Mouse (Mus musculus): ENCODE results near the gene Angptl8. TPM values are rescaled to one million over a fixed set of nuclear protein-coding genes. Genes with fewer than 3 reads are reported as not detected.
"Not testable (repeated sequence)": the region's sequence is repeated elsewhere in the genome, so short reads cannot be mapped to it uniquely, and the experiment has no call there.

Gene Angptl8
- total RNA-seq, 2 experiments from 2014 or later = not detected

DNA sequence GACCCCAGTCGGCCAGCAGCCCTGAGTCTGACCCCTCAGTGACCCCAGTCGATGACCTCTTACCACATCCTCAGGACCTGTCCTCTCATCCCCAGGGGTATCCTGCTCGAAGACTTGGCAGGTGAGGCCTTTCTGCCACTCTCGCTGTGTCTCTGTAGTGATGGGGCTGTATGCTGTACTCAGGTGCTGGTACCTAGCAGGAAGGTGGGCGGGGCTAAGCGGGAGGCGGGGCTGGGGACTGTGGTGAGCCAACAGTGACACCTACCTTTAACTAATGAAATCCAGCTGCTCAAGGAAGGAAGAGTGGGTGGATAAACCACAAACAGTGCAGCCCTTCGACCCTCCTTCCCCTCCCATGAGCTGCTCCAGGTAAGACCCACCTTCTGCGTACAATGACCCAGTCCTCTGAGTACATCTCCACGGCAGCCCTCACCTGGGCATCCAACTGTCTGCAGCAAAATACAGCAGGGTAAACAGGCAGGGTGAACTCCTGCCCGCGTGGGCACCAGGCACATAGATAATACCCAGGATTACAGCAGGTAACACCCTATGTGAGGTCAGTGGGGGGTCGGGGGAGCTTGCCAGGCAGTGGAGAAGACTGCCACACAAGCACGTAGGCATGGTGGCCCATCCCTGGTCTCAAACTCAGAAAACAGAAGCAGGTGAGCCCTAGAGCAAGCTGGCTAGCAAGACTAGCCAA lies 10.2 kb downstream of the Angptl8 start:
- ATAC-seq (replicated peaks; ENCODE audit: low FRiP score, low TSS enrichment, poor library complexity, severe bottlenecking) = no peak

DNA sequence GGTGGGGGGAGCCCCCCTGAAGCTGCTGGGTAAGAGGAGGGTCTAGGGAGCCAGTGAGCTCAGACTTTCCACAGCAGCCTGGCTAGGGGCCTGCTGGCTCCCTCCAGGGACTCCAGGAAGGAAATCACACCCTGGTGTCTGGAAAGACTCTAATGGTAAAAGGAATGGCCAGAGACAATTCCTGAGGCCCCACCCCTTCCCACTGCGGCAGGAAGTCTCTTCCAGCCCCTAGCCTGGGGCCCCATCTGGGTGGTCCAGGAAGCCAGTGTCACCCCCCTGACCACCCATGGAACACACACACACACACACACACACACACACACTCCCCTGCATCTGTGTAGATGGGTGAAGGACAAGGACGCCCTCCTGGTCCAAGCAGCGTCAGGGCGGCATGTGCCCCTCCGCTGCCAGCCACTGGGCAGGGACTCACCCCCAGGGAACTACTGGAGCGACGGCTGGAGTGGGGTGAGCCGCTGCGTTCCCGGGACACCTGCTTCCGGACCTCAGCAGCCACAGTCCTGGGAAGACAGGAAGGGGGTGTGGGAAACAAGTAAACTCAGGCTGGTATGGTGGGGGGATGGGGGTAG lies 11.5 kb downstream of the Angptl8 start:
- no peak for ATAC-seq (replicated peaks; ENCODE audit: low FRiP score, low TSS enrichment, poor library complexity, severe bottlenecking)

DNA sequence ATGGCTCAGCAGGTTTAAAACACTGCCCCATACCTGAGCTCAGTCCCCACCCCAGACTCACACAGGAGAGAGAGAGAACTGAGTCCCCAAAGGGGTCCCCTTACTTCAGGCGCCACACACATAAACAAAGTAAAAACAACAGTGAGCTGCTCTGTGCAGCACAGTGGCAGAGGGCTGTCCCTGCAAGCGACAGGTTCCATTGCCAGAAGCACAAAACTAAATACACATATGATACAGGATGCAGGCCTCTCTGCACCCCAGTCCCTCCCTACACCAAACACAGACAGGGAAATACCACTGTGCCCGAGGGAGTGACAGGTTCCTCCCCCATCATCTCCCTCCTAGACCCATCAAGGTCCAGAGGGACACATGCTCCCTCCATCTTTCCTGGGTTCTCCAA lies 12.1 kb downstream of the Angptl8 start:
- no peak for ATAC-seq (replicated peaks; ENCODE audit: low FRiP score, low TSS enrichment, poor library complexity, severe bottlenecking)

DNA sequence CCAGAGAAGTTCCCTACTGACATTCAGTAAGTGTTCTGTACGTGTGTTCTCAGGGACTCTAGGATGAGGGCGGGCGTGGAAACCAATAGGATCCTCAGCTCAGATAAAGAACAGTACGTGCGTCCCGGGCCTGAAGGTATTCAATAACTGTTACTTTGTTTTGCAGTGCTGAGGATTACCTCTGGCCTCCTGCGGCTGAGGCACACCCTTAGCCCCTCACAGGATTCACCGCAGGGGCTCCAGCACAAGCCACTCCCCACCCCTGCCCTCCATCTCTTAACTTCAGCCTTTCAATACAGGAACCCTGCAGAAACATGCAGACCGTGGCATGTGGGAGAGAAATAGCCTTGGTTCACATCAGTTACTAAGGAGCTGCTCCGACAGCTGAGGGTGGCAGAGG lies 12.6 kb downstream of the Angptl8 start:
- ATAC-seq (replicated peaks; ENCODE audit: low FRiP score, low TSS enrichment, poor library complexity, severe bottlenecking) = no peak

DNA sequence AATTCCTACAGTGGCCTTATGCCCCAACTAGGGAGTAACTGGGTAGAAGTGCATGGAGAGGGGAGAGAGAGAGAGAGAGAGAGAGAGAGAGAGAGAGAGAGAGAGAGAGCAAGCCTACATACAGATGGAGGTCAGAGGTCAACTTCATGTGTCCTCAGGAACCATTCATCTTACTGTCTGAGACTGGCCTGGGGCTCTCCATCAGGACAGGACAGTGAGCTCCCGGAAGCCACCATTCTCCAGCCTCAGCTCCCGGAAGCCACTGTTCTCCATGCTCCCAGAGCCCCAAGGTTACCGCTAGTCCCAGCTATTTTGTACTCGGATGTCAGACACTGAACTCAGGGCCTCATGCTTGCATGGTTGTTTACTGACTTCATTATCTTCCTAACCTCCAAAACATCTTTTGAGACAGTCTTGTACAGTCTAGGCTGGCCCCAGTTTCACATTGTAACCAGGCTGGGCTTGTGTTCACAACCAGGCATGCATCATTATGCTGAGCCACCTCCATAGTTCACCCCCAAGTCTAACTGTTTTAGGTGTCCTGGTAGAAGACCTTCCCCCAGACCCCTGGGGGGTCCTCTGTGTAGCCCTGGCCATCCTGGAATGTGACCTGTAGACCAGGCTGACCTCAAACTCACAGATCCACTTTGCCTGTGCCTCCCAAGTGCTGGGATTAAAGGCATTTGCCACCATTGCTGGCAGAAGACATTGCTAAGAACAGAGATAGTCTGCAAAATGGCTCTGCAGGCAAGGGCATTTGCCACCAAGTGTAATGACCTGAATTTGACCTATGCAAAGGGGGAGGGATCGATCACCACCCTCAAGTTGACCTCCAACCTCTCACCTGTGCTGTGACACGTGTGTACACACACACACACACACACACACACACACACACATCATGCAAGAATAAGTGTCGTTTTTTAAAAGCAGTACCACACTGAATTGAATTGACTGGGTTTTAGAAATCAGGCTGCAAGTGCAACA lies 14.7 kb downstream of the Angptl8 start:
- no peak for ATAC-seq (replicated peaks; ENCODE audit: low FRiP score, low TSS enrichment, poor library complexity, severe bottlenecking)

DNA sequence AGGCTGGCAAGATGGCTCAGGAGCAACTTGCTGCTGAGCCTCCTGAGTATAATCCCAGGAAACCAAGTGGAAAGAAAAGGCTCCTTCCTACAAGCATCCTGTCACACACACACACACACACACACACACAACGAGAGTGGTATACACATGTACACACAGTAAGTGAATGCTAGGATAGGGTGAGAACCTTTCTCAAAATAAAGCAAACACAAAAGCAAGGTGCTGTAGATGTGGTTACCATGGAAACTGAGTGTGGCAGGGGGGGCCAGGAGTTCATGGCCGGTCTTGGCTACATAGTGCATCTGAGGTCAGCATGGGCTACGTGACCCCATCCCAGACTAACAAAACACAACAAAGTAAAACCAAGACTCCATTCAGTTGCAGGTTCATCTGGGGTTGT lies 15.8 kb downstream of the Angptl8 start:
- ATAC-seq (replicated peaks; ENCODE audit: low FRiP score, low TSS enrichment, poor library complexity, severe bottlenecking) = no peak

DNA sequence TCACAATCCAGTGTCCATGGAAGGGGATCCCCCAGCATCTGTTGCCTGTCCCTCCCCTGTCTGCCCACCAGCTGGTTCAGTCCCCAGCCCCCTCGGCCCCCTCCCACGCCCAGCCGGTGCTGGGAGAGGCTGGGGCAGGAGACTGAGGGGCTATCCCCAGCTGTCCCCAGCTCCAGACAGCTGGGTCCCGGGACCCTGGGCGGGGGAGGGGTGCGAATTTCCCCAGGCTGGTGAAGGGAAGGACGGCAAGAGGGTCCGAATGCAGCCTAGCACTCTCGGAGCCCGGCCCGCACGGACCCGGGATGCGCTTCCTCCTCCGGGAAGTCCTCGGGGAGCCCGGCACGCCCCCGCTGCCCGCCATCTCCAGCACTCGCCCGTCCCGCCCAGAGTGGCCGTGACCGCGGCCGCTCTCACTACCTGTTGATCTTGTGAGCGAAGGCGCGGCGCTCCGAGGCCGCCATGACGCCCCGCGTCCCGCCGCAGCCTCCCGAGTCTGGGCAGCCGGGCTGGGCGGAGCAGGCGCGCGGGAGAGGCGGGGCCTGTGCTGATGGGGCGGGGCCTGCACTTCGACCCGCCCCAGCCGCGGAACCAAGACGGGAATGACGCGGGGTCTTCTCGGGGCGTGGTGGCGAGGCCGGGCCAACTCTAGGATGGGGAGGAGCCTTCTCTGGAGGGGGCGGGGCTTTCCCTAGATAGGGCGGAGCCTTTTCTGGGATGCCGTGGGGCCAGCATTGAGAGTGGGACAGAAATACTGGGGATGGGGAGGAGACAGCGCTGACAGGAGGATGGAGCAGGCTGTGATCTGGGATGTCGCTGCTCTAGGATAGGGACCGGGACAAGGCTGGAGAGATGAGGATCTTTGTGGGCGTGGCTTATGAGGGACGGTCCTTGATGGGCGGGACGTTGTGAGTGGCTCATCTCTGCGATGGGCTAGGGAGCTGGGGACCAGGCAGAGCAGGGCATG lies 17.1 kb downstream of the Angptl8 start, which contains the start of gene Dock6:
Dock6 (minus strand) TSS at position 508 of the 964 bp plus-strand sequence.
- peak; percentile 96 for ATAC-seq (replicated peaks; ENCODE audit: low FRiP score, low TSS enrichment, poor library complexity, severe bottlenecking)

DNA sequence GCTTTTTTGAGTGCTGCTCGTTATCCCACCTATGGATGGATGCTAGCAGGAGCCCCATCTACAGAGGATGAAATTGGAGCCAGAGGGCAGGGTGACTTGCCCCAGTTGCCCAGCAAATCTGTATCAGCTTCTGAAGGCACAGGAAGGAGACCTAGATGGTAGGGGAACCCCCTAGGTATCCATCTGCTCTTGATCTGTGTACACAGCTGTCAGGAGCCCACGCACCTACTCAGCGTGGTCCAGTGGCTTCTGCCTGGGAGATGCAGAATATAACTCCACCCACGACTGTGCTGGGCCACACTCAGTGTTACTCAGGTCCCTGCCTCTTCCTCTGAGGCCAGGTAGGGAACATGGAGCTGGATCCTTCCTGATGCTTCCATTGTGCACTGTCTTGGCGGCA lies 18.7 kb downstream of the Angptl8 start:
- no peak for ATAC-seq (replicated peaks; ENCODE audit: low FRiP score, low TSS enrichment, poor library complexity, severe bottlenecking)

DNA sequence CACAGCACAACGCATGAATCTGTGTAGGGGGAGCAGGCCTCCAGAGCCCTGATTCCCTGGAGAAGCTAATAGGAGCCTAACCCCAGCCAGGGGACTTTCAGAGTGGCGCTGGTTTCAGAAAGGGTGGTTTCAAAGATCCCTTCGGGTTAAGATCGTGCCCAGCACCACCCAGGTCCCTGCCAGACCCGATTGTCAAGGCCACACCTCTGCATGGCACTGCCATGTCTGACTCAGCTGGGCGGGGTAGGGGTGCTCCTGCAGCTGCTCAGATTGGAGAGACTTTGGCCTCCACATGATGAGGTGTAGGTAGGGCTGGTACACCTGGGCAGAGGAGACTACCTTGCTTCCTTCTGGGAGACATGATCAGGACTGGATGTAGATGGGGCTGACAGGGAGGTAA lies 19.6 kb downstream of the Angptl8 start:
- no peak for ATAC-seq (replicated peaks; ENCODE audit: low FRiP score, low TSS enrichment, poor library complexity, severe bottlenecking)

DNA sequence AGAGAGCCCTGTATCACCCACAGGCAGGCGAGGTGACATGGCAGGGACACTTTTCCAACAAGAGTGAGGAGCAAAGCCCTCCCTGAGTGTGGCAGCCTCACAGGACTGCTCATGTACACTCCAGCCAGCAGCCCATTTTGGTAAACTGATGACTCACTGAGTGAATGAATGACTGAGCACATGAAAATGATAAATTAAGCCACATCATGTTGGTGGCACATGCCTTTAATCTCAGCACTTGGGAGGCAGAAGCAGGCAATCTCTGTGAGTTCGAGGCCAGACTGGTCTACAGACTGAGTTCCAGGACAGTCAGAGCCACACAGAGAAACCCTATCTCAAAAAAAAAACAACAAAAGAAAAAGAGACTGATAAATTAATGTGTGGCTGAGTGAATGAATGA lies 22.2 kb downstream of the Angptl8 start:
- ATAC-seq (replicated peaks; ENCODE audit: low FRiP score, low TSS enrichment, poor library complexity, severe bottlenecking) = no peak

DNA sequence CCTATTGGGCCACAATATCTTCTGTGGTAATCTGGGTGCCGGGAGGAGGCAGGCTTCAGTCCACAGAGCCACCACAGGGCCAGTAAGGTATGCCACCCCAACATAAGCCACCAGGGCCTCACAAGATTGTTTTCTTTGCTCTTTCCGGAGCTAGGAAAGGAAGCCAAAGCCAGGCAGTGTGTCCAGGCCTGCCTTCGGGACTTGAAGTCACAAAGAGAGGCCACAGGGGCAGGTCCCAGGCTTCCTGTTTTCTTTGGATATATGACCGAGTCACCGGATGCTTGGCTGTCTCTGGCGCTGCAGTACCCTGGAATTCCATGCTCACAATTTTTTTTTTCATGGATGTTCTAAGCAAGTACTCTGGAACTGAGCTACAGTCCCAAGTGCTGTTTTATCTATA lies 22.8 kb downstream of the Angptl8 start:
- no peak for ATAC-seq (replicated peaks; ENCODE audit: low FRiP score, low TSS enrichment, poor library complexity, severe bottlenecking)

DNA sequence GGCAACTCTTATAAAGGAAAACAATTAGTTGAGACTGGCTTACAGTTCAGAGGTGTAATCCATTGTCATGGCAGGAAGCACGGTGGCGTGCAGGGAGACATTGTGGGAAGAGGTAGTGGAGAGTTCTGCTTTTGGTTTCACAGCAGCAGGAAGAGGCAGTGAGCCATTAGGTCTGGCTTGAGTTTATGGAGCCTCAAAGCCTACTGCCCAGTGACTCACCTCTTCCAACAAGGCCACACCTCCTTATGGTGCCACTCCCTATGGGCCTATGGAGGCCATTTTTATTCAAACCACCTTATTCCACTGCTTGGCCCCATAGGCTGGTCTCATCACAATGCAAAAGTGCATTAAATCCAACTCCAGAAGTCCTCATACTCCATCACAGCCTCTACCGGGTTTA lies 24.3 kb downstream of the Angptl8 start:
- no peak for ATAC-seq (replicated peaks; ENCODE audit: low FRiP score, low TSS enrichment, poor library complexity, severe bottlenecking)

DNA sequence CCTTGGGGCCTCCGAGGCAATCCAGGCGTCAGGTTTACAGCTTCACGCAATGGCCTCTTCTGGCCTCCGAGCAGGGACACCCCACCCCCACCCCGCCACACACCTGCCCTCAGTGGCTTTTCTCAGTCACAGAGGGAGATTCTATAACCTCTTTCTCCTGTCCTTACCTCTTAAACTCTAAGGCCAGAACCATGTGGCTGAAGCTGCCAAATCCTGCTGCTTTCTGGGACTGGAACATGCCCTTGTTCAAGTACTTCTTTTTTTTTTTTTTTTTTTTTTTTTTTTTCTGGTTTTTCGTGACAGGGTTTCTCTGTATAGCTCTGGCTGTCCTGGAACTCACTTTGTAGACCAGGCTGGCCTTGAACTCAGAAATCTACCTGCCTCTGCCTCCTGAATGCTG lies 25.0 kb downstream of the Angptl8 start:
- ATAC-seq (replicated peaks; ENCODE audit: low FRiP score, low TSS enrichment, poor library complexity, severe bottlenecking) = not testable (repeated sequence)

DNA sequence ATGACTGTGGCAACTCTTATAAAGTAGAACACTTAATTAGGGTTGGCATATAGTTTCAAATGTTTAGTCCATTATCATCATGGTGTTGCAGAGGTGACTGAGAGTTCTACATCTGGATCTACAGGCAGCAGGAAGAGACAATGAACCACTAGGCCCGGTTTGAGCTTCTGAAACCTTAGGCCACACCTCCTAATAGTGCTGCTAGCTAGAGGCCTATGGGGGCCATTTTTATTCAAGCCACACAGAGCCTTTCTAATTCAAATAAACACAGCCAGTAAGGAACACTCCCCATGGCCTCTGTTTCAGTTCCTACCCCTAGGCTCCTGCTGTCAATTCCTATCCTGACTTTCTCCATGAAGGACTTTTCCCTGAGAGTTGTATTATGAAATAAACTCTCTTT lies 26.9 kb downstream of the Angptl8 start:
- no peak for ATAC-seq (replicated peaks; ENCODE audit: low FRiP score, low TSS enrichment, poor library complexity, severe bottlenecking)

DNA sequence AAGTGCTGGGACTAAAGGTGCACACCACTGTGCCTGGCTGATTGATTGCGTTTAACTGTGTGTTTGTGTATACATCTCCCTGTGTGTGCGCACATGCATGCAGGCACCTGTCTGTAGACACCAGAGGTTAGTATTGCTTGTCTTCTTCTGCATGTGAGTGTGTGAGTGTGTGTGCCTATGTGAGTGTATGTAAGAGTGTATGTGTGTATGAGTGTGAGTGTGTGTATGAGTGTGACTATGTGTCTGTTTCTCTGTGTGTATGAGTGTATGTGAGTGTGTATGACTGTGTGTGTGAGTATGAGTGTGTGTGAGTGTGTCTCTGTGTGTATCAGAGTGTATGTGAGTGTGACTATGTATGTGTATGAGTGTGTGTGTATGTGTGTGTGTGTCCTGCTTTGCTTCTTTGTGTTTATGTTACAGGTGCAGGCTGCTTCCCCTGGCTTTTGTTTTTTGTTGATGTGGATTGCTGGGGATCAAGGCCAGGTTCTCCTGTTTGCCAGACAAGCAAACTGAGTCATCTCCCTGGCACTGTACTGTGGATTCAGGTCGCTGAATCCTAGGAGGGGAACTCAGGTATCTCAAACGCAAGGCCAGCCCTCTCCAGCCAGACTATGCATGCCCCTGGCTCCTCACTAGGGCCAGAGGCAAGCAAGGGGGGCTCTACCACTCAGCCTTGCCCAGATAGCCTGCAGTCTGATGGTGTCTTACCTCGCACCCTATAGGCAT lies 30.5 kb downstream of the Angptl8 start:
- ATAC-seq (replicated peaks; ENCODE audit: low FRiP score, low TSS enrichment, poor library complexity, severe bottlenecking) = no peak

DNA sequence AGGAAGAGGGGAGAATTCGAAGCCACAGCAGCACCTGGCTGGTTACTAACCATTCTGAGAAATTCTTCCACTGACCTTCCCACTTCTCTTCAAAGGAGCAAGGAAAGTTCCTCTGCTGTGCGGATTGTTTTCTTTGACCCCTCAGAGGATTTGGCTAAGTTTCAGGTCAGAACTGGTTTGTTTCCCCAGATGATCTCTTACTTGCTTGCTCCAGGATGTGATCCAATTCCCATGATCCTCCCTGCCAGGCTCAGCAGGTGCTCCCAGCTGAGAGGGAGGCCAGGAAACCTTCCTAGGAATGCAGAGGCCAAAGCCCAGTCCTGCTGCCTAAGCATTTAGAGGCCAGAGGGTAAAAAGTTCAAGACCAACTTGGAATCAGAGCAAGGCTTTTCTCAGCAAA lies 31.3 kb downstream of the Angptl8 start:
- ATAC-seq (replicated peaks; ENCODE audit: low FRiP score, low TSS enrichment, poor library complexity, severe bottlenecking) = no peak

DNA sequence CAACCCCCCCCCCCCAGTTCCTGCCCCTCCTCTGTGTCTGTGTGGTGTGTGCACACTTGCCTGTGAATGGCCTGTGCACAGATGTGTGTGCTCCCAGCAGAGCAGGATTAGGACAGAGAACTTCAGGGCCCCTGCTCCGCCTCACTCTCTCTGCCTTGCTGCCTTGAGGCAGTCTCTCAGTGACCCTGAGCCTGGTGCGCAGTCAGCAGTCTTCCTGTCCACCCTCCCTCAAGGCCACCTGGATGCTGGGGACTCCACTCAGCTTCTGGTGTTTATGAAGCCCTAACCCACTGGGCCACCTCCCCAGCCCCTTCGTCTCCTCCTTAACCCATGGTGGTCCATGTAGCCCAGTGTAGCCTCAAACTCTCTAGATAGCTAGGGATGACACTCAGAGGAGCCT lies 32.4 kb downstream of the Angptl8 start:
- ATAC-seq (replicated peaks; ENCODE audit: low FRiP score, low TSS enrichment, poor library complexity, severe bottlenecking) = no peak

DNA sequence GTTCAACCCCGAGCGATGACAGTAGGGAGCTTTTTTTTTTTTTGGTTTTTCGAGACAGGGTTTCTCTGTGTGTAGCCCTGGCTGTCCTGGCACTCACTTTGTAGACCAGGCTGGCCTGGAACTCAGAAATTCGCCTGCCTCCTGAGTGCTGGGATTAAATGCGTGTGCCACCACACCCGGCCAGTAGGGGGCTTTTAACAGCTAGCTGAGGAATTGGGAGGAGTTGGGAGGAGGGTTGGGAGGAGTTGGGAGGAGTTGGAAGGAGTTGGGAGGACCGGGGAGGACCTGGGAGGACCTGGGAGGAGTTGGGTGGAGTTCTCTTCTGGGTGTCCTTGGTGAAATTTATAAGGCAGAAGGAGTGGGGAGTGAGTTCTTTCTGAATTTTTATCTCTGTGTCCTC lies 34.0 kb downstream of the Angptl8 start:
- ATAC-seq (replicated peaks; ENCODE audit: low FRiP score, low TSS enrichment, poor library complexity, severe bottlenecking) = not testable (repeated sequence)
